Mouse (Mus musculus) frontal cortex, postnatal 14 days (tissue): Measurements from ENCODE around the gene Lamb3.

Source experiments
- DNase-seq, 2 experiments: peaks; one replicate each; pipeline ENCODE4 v3.0.0; 2022; ENCODE audit warnings: low spot score in 2 of 2

The Lamb3 gene

GRCm38 (mm10) chr1:193201383-193201778, 6.1 kb upstream of the Lamb3 start, which contains the start of gene Traf3ip3:
TSS of gene Traf3ip3 (minus strand) at chr1:193201703.
- no peak for DNase-seq

GRCm38 (mm10) chr1:193203821-193204220, 3.7 kb upstream of the Lamb3 start:
- DNase-seq = no peak

GRCm38 (mm10) chr1:193205431-193205830, 2.1 kb upstream of the Lamb3 start:
- DNase-seq = no peak

GRCm38 (mm10) chr1:193208178-193208577, 679 bp downstream of the Lamb3 start:
- peak; percentile 32 to 37 for DNase-seq

GRCm38 (mm10) chr1:193211371-193211770, 3.9 kb downstream of the Lamb3 start:
- no peak for DNase-seq

GRCm38 (mm10) chr1:193214053-193214452, 6.6 kb downstream of the Lamb3 start:
- no peak for DNase-seq

GRCm38 (mm10) chr1:193216000-193216399, 8.5 kb downstream of the Lamb3 start:
- no peak for DNase-seq

- no peak for DNase-seq
These were observed 12.9 kb downstream of the Lamb3 start for GRCm38 (mm10) chr1:193220408-193220807.

- no peak for DNase-seq
These were observed 18.0 kb downstream of the Lamb3 start for GRCm38 (mm10) chr1:193225531-193225930.

GRCm38 (mm10) chr1:193226114-193226513, 18.6 kb downstream of the Lamb3 start:
- DNase-seq = no peak

- no peak for DNase-seq
These were observed 19.4 kb downstream of the Lamb3 start for GRCm38 (mm10) chr1:193226724-193227522.

GRCm38 (mm10) chr1:193227537-193227936, 20.0 kb downstream of the Lamb3 start:
- DNase-seq = no peak

- DNase-seq = no peak
These were observed 22.1 kb downstream of the Lamb3 start for GRCm38 (mm10) chr1:193229570-193229969.

GRCm38 (mm10) chr1:193230531-193230930, 23.0 kb downstream of the Lamb3 start:
- DNase-seq = no peak

- no peak for DNase-seq
These were observed 23.4 kb downstream of the Lamb3 start for GRCm38 (mm10) chr1:193230935-193231334.

- no peak for DNase-seq
These were observed 25.2 kb downstream of the Lamb3 start for GRCm38 (mm10) chr1:193232732-193233131.

GRCm38 (mm10) chr1:193234130-193234645, 26.7 kb downstream of the Lamb3 start:
- no peak for DNase-seq

- DNase-seq = no peak
These were observed 27.4 kb downstream of the Lamb3 start for GRCm38 (mm10) chr1:193234930-193235329.

- DNase-seq = no peak
These were observed 30.9 kb downstream of the Lamb3 start for GRCm38 (mm10) chr1:193238426-193238825.

- DNase-seq = no peak
These were observed 33.9 kb downstream of the Lamb3 start for GRCm38 (mm10) chr1:193241436-193241835.

- peak; percentile 66 to 81 for DNase-seq
These were observed 34.7 kb downstream of the Lamb3 start for GRCm38 (mm10) chr1:193242238-193242637.

GRCm38 (mm10) chr1:193242863-193243262, 35.4 kb downstream of the Lamb3 start:
- no peak for DNase-seq

- no peak for DNase-seq
These were observed 36.2 kb downstream of the Lamb3 start for GRCm38 (mm10) chr1:193243571-193244193.
